12 mouse cellular contexts compared by ENCODE assay signal in genomic region chr4:155245770-155246492, GRCm38 (mm10). TPM values are rescaled to one million over a fixed set of nuclear protein-coding genes. Genes with fewer than 3 reads are reported as not detected.
DNase-seq lines count a peak whose midpoint lies in the region; ATAC-seq and TF ChIP-seq lines count a peak whose summit lies in the region.
"Had no signal": no experiment of that assay in that cellular context is flagged by ENCODE, and none has a peak within 500 bp of the region (broad histone marks: within the 10 kb centered on the region; RNA-seq: fewer than 3 reads in every experiment).

No protein-coding gene starts in this region.

- H3K9me3 ChIP-seq in hindbrain, embryonic 10.5 days = no peaks in the 10 kb centered on the region
- H3K9me3 ChIP-seq in hindbrain, embryonic 12.5 days (replicated peaks) = no peaks in the 10 kb centered on the region
- H3K9me3 ChIP-seq in stomach, embryonic 16.5 days (replicated peaks; ENCODE audit: control insufficient read depth, low read length) = no peaks in the 10 kb centered on the region
- no peaks in the 10 kb centered on the region for H3K9me3 ChIP-seq in stomach, postnatal 0 days (ENCODE audit: control insufficient read depth, low read length)
- H3K9me3 ChIP-seq in neural tube, embryonic 15.5 days (replicated peaks) = no peaks in the 10 kb centered on the region
- H3K9me3 ChIP-seq: midbrain, embryonic 12.5 days had no signal

- peaks cover 32% of the 10 kb centered on the region for H3K4me1 ChIP-seq in hindbrain, embryonic 10.5 days (replicated peaks)
- H3K4me1 ChIP-seq in hindbrain, embryonic 12.5 days = peaks cover 11% of the 10 kb centered on the region
- H3K4me1 ChIP-seq in stomach, embryonic 16.5 days (ENCODE audit: control insufficient read depth, insufficient read depth, low read length) = peaks cover 11% of the 10 kb centered on the region
- no peaks in the 10 kb centered on the region for H3K4me1 ChIP-seq in stomach, postnatal 0 days (replicated peaks; ENCODE audit: control insufficient read depth, insufficient read depth)
- peaks cover 28% of the 10 kb centered on the region for H3K4me1 ChIP-seq in neural tube, embryonic 15.5 days

- no peak for ATAC-seq in hindbrain, embryonic 12.5 days (ENCODE audit: low FRiP score)
- no peak for ATAC-seq in stomach, embryonic 16.5 days (ENCODE audit: insufficient read depth, low FRiP score)
- ATAC-seq in stomach, postnatal 0 days (ENCODE audit: low FRiP score, low TSS enrichment) = no peak
- no peak for ATAC-seq in neural tube, embryonic 15.5 days (ENCODE audit: low FRiP score)
- no peak for ATAC-seq in activated CD4-positive, CD25-positive, alpha-beta regulatory T cell, adult 4 months

- no peak for TF ChIP-seq EP300 in stomach, postnatal 0 days (optimal IDR thresholded peaks at IDR 0.05)

- no peak for DNase-seq in hindbrain, embryonic 10.5 days (ENCODE audit: low spot score)
- DNase-seq in stomach, postnatal 0 days (ENCODE audit: low spot score) = no peak
- DNase-seq in kidney, adult 8-10 months = peak; percentile 71 to 77
- DNase-seq in layer of hippocampus, postnatal 25 days (ENCODE audit: extremely low spot score in 1 of 2, low spot score in 1 of 2) = no peak
- DNase-seq: heart, postnatal 14 days; lung, adult 2 months; thymus, postnatal 36 days had no signal

- H3K36me3 ChIP-seq in hindbrain, embryonic 10.5 days = no peaks in the 10 kb centered on the region
- H3K36me3 ChIP-seq in hindbrain, embryonic 12.5 days = no peaks in the 10 kb centered on the region
- H3K36me3 ChIP-seq in stomach, embryonic 16.5 days (ENCODE audit: control insufficient read depth, insufficient read depth, low read length) = no peaks in the 10 kb centered on the region
- H3K36me3 ChIP-seq in stomach, postnatal 0 days (ENCODE audit: control insufficient read depth, insufficient read depth, low read length) = no peaks in the 10 kb centered on the region
- no peaks in the 10 kb centered on the region for H3K36me3 ChIP-seq in neural tube, embryonic 15.5 days
- H3K36me3 ChIP-seq: midbrain, embryonic 12.5 days had no signal

- WGBS in hindbrain, embryonic 10.5 days = 65% methylated on average over 6 of the region's 6 CpGs
- WGBS in hindbrain, embryonic 12.5 days = 73% methylated on average over 6 of the region's 6 CpGs
- 47% methylated on average over 6 of the region's 6 CpGs for WGBS in stomach, embryonic 16.5 days
- WGBS in stomach, postnatal 0 days = 51% methylated on average over 6 of the region's 6 CpGs
- WGBS in neural tube, embryonic 15.5 days = 61% methylated on average over 6 of the region's 6 CpGs

- peak overlapping the region; percentile 66 for H3K27ac ChIP-seq in hindbrain, embryonic 10.5 days
- no peak overlapping the region for H3K27ac ChIP-seq in hindbrain, embryonic 12.5 days
- no peak overlapping the region for H3K27ac ChIP-seq in stomach, embryonic 16.5 days (ENCODE audit: low read length)
- no peak overlapping the region for H3K27ac ChIP-seq in stomach, postnatal 0 days (replicated peaks)
- H3K27ac ChIP-seq in neural tube, embryonic 15.5 days (replicated peaks) = peak overlapping the region; percentile 73
- H3K27ac ChIP-seq: midbrain, embryonic 12.5 days had no signal

- no peak for TF ChIP-seq CTCF in stomach, postnatal 0 days (IDR thresholded peaks at IDR 0.05; ENCODE audit: low read depth)

- no peak overlapping the region for H3K4me2 ChIP-seq in hindbrain, embryonic 12.5 days (replicated peaks)
- no peak overlapping the region for H3K4me2 ChIP-seq in stomach, embryonic 16.5 days (ENCODE audit: low read depth, low read length)
- H3K4me2 ChIP-seq in stomach, postnatal 0 days (replicated peaks; ENCODE audit: low read depth) = no peak overlapping the region
- no peak overlapping the region for H3K4me2 ChIP-seq in neural tube, embryonic 15.5 days
- H3K4me2 ChIP-seq: midbrain, embryonic 12.5 days had no signal

- 0 out of 2 replicates have a peak, but pooled peaks cover 6% of the 10 kb centered on the region for H3K27me3 ChIP-seq in hindbrain, embryonic 10.5 days (ENCODE audit: insufficient read depth, poor library complexity, severe bottlenecking)
- H3K27me3 ChIP-seq in hindbrain, embryonic 12.5 days = no peaks in the 10 kb centered on the region
- no peaks in the 10 kb centered on the region for H3K27me3 ChIP-seq in stomach, embryonic 16.5 days (ENCODE audit: control insufficient read depth, insufficient read depth, low read length)
- H3K27me3 ChIP-seq in stomach, postnatal 0 days (ENCODE audit: control insufficient read depth, insufficient read depth, low read length) = no peaks in the 10 kb centered on the region
- no peaks in the 10 kb centered on the region for H3K27me3 ChIP-seq in neural tube, embryonic 15.5 days (replicated peaks)
- H3K27me3 ChIP-seq: midbrain, embryonic 12.5 days had no signal

- no peak overlapping the region for H3K9ac ChIP-seq in hindbrain, embryonic 12.5 days
- peak overlapping the region; percentile 44 for H3K9ac ChIP-seq in stomach, embryonic 16.5 days (ENCODE audit: low read length)
- H3K9ac ChIP-seq in stomach, postnatal 0 days (ENCODE audit: low read length) = no peak overlapping the region
- H3K9ac ChIP-seq in neural tube, embryonic 15.5 days (replicated peaks) = no peak overlapping the region; the same call in 1 of the 2 replicates
- H3K9ac ChIP-seq: midbrain, embryonic 12.5 days had no signal

- H3K4me3 ChIP-seq in hindbrain, embryonic 10.5 days = no peak overlapping the region
- no peak overlapping the region for H3K4me3 ChIP-seq in hindbrain, embryonic 12.5 days
- no peak overlapping the region for H3K4me3 ChIP-seq in stomach, embryonic 16.5 days (replicated peaks; ENCODE audit: low read length)
- H3K4me3 ChIP-seq in stomach, postnatal 0 days (ENCODE audit: low read depth, low read length) = no peak overlapping the region
- H3K4me3 ChIP-seq in neural tube, embryonic 15.5 days (replicated peaks) = no peak overlapping the region
- H3K4me3 ChIP-seq: midbrain, embryonic 12.5 days had no signal

RNA-seq across cellular contexts. Expression of gene Faap20, which starts 3.7 kb away (rescaled TPM):
- 115 and 118 TPM in 2 replicates for polyA plus RNA-seq in hindbrain, embryonic 10.5 days (2016; fragmentation: Nextera tagmentation; extraction: Ambion mirVana)
- polyA plus RNA-seq in hindbrain, embryonic 12.5 days (2016; fragmentation: Nextera tagmentation; extraction: Ambion mirVana) = 90.8 and 98.6 TPM in 2 replicates
- polyA plus RNA-seq in stomach, embryonic 16.5 days (2015; fragmentation: Nextera tagmentation; extraction: Ambion mirVana) = 58.4 and 60.1 TPM in 2 replicates
- polyA plus RNA-seq in stomach, postnatal 0 days (2015; fragmentation: Nextera tagmentation; extraction: Ambion mirVana) = 43.5 and 46.3 TPM in 2 replicates
- polyA plus RNA-seq in neural tube, embryonic 15.5 days (2015; fragmentation: Nextera tagmentation; extraction: Ambion mirVana) = 69.7 and 73.1 TPM in 2 replicates
- 10 to 100 TPM; 45.1 to 54.9 TPM for polyA plus RNA-seq in activated CD4-positive, CD25-positive, alpha-beta regulatory T cell, adult 4 months (2017; shearing (Covaris generic))
- 10 to 100 TPM; 29.2 to 36.6 TPM for total RNA-seq in layer of hippocampus, postnatal 25 days (2021)

RNA-seq across cellular contexts. Expression of gene Ski, which starts 23.5 kb away (rescaled TPM):
- 9.3 and 10.1 TPM in 2 replicates for polyA plus RNA-seq in hindbrain, embryonic 10.5 days (2016; fragmentation: Nextera tagmentation; extraction: Ambion mirVana)
- polyA plus RNA-seq in hindbrain, embryonic 12.5 days (2016; fragmentation: Nextera tagmentation; extraction: Ambion mirVana) = 12.6 and 13.5 TPM in 2 replicates
- 17.7 and 17.9 TPM in 2 replicates for polyA plus RNA-seq in stomach, embryonic 16.5 days (2015; fragmentation: Nextera tagmentation; extraction: Ambion mirVana)
- polyA plus RNA-seq in stomach, postnatal 0 days (2015; fragmentation: Nextera tagmentation; extraction: Ambion mirVana) = 9.7 and 10.8 TPM in 2 replicates
- 10.0 and 10.6 TPM in 2 replicates for polyA plus RNA-seq in neural tube, embryonic 15.5 days (2015; fragmentation: Nextera tagmentation; extraction: Ambion mirVana)
- polyA plus RNA-seq in activated CD4-positive, CD25-positive, alpha-beta regulatory T cell, adult 4 months (2017; shearing (Covaris generic)) = 10 to 100 TPM; 24.7 to 25.0 TPM
- total RNA-seq in layer of hippocampus, postnatal 25 days (2021) = 100 to 1,000 TPM; 119 to 129 TPM

Comparison
In these comparisons a context has a peak if more than half of its experiments do, and no peak if none do; other contexts are left out.
1. H3K27ac ChIP-seq: peak in hindbrain, embryonic 10.5 days (single experiment) and neural tube, embryonic 15.5 days (single experiment); none in hindbrain, embryonic 12.5 days (single experiment), stomach, embryonic 16.5 days (single experiment) and stomach, postnatal 0 days (single experiment).
2. DNase-seq: peak in kidney, adult 8-10 months (2 of 2); none in hindbrain, embryonic 10.5 days (single experiment), stomach, postnatal 0 days (single experiment) and layer of hippocampus, postnatal 25 days (0 of 2).